Mouse (Mus musculus): ENCODE data around the gene Pidd1. TPM values are rescaled to one million over a fixed set of nuclear protein-coding genes. Genes with fewer than 3 reads are reported as not detected.

Gene Pidd1
- 1 to 10 TPM; 4.0 to 4.5 TPM for total RNA-seq (2021)
- long read RNA-seq, experiment 1, partial matches to known transcripts: 0 of 1 reads
- long read RNA-seq, experiment 1, other reads (novel, unspliced or antisense): 1 of 1 reads
- long read RNA-seq, experiment 2, partial matches to known transcripts: 0 of 3 reads
- long read RNA-seq, experiment 2, other reads (novel, unspliced or antisense): 2 of 3 reads

GRCm38 (mm10) chr7:141443828-141444237, at the start of gene Pidd1:
TSS of gene Pidd1 (minus strand) at chr7:141444025.
- DNase-seq (ENCODE audit: low spot score in 2 of 2): peak; percentile 35 to 69

- no peak for DNase-seq (ENCODE audit: low spot score in 2 of 2)
These were observed 48.9 kb upstream of the Pidd1 start for GRCm38 (mm10) chr7:141492738-141493137.

GRCm38 (mm10) chr7:141491151-141491550, 47.3 kb upstream of the Pidd1 start:
- DNase-seq (ENCODE audit: low spot score in 2 of 2): no peak

GRCm38 (mm10) chr7:141487141-141487540, 43.3 kb upstream of the Pidd1 start:
- DNase-seq (ENCODE audit: low spot score in 2 of 2): no peak

GRCm38 (mm10) chr7:141486239-141486638, 42.4 kb upstream of the Pidd1 start:
- DNase-seq (ENCODE audit: low spot score in 2 of 2): no peak

- no peak for DNase-seq (ENCODE audit: low spot score in 2 of 2)
These were observed 41.8 kb upstream of the Pidd1 start for GRCm38 (mm10) chr7:141485606-141486005.

GRCm38 (mm10) chr7:141485186-141485585, 41.4 kb upstream of the Pidd1 start:
- DNase-seq (ENCODE audit: low spot score in 2 of 2): no peak

GRCm38 (mm10) chr7:141484186-141485120, 40.6 kb upstream of the Pidd1 start:
- DNase-seq (ENCODE audit: low spot score in 2 of 2): no peak

- DNase-seq (ENCODE audit: low spot score in 2 of 2): no peak
These were observed 39.4 kb upstream of the Pidd1 start for GRCm38 (mm10) chr7:141483114-141483653.

- DNase-seq (ENCODE audit: low spot score in 2 of 2): no peak
These were observed 38.8 kb upstream of the Pidd1 start for GRCm38 (mm10) chr7:141482531-141483024.

GRCm38 (mm10) chr7:141481498-141482401, 37.9 kb upstream of the Pidd1 start:
- peak in 1 of 2 experiments; percentile 54 for DNase-seq (ENCODE audit: low spot score in 2 of 2)

- DNase-seq (ENCODE audit: low spot score in 2 of 2): peak in 1 of 2 experiments; percentile 57
These were observed 37.1 kb upstream of the Pidd1 start for GRCm38 (mm10) chr7:141480842-141481497.

GRCm38 (mm10) chr7:141478270-141478748, 34.5 kb upstream of the Pidd1 start:
- no peak for DNase-seq (ENCODE audit: low spot score in 2 of 2)

GRCm38 (mm10) chr7:141477578-141478269, 33.9 kb upstream of the Pidd1 start:
- no peak for DNase-seq (ENCODE audit: low spot score in 2 of 2)

- DNase-seq (ENCODE audit: low spot score in 2 of 2): no peak
These were observed 33.2 kb upstream of the Pidd1 start for GRCm38 (mm10) chr7:141476981-141477370.

GRCm38 (mm10) chr7:141476226-141476980, 32.6 kb upstream of the Pidd1 start:
- peak; percentile 71 to 80 for DNase-seq (ENCODE audit: low spot score in 2 of 2)

- no peak for DNase-seq (ENCODE audit: low spot score in 2 of 2)
These were observed 32.0 kb upstream of the Pidd1 start for GRCm38 (mm10) chr7:141475805-141476158.

- peak; percentile 67 to 86 for DNase-seq (ENCODE audit: low spot score in 2 of 2)
These were observed 31.4 kb upstream of the Pidd1 start, which contains the start of the genes Polr2l and Tspan4 for GRCm38 (mm10) chr7:141475011-141475804. TSS of gene Polr2l (minus strand) at chr7:141475132. TSS of gene Tspan4 (plus strand) at chr7:141475240.

Data from gastrocnemius, postnatal 4 days (tissue).